Mouse (Mus musculus) CH12.LX (cell line): ENCODE results near the gene Pip5k1a. TPM values are rescaled to one million over a fixed set of nuclear protein-coding genes. Genes with fewer than 3 reads are reported as not detected.

Source experiments
- DNase-seq: peaks from one replicate; pipeline ENCODE4 v3.0.0-alpha.2; 2013; ENCODE audit errors: extremely low read depth
- H3K27ac ChIP-seq: 2 replicates; pipeline ENCODE4 v1.5.1; 2012; ENCODE audit warnings: low read depth, mild to moderate bottlenecking, control low read depth, moderate library complexity; ENCODE audit not compliant: insufficient read depth
- H3K27me3 ChIP-seq: replicated peaks from 2 replicates; pipeline ENCODE3; 2012; ENCODE audit warnings: inconsistent platforms
- H3K36me3 ChIP-seq, 2 experiments: replicated peaks in 1 of 2; 2 replicates each; pipeline versions ENCODE3 to v1.6.1; 2012; ENCODE audit warnings: inconsistent platforms in 1 of 2, low read length in 1 of 2, mild to moderate bottlenecking in 1 of 2, mixed read lengths in 1 of 2, moderate library complexity in 1 of 2; ENCODE audit not compliant: control insufficient read depth in 1 of 2, insufficient read depth in 1 of 2
- H3K4me1 ChIP-seq, 2 experiments: 2 replicates each; pipeline ENCODE4 v1.6.1; 2012; ENCODE audit warnings: inconsistent platforms in 1 of 2, moderate library complexity in 1 of 2; ENCODE audit not compliant: insufficient read depth in 2 of 2, control insufficient read depth in 1 of 2
- H3K4me2 ChIP-seq: 2 replicates; pipeline ENCODE4 v1.6.1; 2012; ENCODE audit warnings: low read depth, mild to moderate bottlenecking, control low read depth; ENCODE audit not compliant: poor library complexity, insufficient read depth, severe bottlenecking
- H3K4me3 ChIP-seq, 3 experiments: fragments of 150-350 bp in 1 of 3; sonication (generic) in 1 of 3; replicated peaks in 1 of 3; 2 replicates each; pipeline versions ENCODE3 to v1.5.1; 2011 to 2012; ENCODE audit warnings: low read depth in 2 of 3, low read length in 2 of 3, mild to moderate bottlenecking in 2 of 3, moderate library complexity in 2 of 3, control low read depth in 1 of 3, improper control_type of control experiment in 1 of 3, inconsistent platforms in 1 of 3, mixed read lengths in 1 of 3; ENCODE audit not compliant: poor library complexity in 1 of 3
- H3K79me2 ChIP-seq: replicated peaks from 2 replicates; pipeline ENCODE4 v1.6.1; 2012; ENCODE audit warnings: mild to moderate bottlenecking, moderate library complexity; ENCODE audit not compliant: control insufficient read depth, poor library complexity, insufficient read depth, severe bottlenecking; ENCODE audit errors: extremely low read depth
- H3K9ac ChIP-seq: 2 replicates; pipeline ENCODE4 v1.6.1; 2012; ENCODE audit warnings: low read depth, mild to moderate bottlenecking, control low read depth, moderate library complexity; ENCODE audit not compliant: insufficient read depth
- H3K9me3 ChIP-seq: replicated peaks from 2 replicates; pipeline ENCODE3; 2012; ENCODE audit warnings: low read length, inconsistent platforms, mixed read lengths
- BHLHE40 ChIP-seq: IDR thresholded peaks from 2 replicates; pipeline ENCODE4 v1.6.1; 2011; ENCODE audit warnings: mild to moderate bottlenecking, low read depth, low read length, improper control_type of control experiment
- CHD2 ChIP-seq: IDR thresholded peaks from 2 replicates; pipeline ENCODE4 v1.6.1; 2011; ENCODE audit warnings: low read length, improper control_type of control experiment
- ELF1 ChIP-seq: IDR thresholded peaks from 2 replicates; pipeline ENCODE4 v1.6.1; 2014; ENCODE audit warnings: low read depth, mild to moderate bottlenecking, inconsistent platforms, low read length, improper control_type of control experiment
- EP300 ChIP-seq: IDR thresholded peaks from 2 replicates; pipeline ENCODE4 v1.6.1; 2011; ENCODE audit warnings: low read length, improper control_type of control experiment
- ETS1 ChIP-seq: conservative IDR thresholded peaks from 2 replicates; pipeline ENCODE4 v1.6.1; 2012; ENCODE audit warnings: low read depth, mild to moderate bottlenecking, inconsistent platforms, low read length, improper control_type of control experiment, moderate library complexity
- HCFC1 ChIP-seq: IDR thresholded peaks from 2 replicates; pipeline ENCODE4 v1.6.1; 2012; ENCODE audit warnings: low read depth, mild to moderate bottlenecking, inconsistent platforms, low read length, improper control_type of control experiment
- KAT2A ChIP-seq: IDR thresholded peaks from 2 replicates; pipeline ENCODE4 v1.6.1; 2012; ENCODE audit warnings: low read length, improper control_type of control experiment, inconsistent platforms; ENCODE audit not compliant: insufficient replicate concordance
- MAZ ChIP-seq: IDR thresholded peaks from 2 replicates; pipeline ENCODE4 v1.6.1; 2012; ENCODE audit warnings: low read depth, mild to moderate bottlenecking, inconsistent platforms, low read length, improper control_type of control experiment, moderate library complexity
- MEF2A ChIP-seq: IDR thresholded peaks from 2 replicates; pipeline ENCODE4 v1.6.1; 2014; ENCODE audit warnings: low read depth, mild to moderate bottlenecking, inconsistent platforms, low read length, improper control_type of control experiment, borderline replicate concordance
- MYC ChIP-seq: IDR thresholded peaks from 2 replicates; pipeline ENCODE4 v1.6.1; 2011; ENCODE audit warnings: low read depth, mild to moderate bottlenecking, improper control_type of control experiment, low read length
- NELFE ChIP-seq: IDR thresholded peaks from 2 replicates; pipeline ENCODE4 v1.6.1; 2011; ENCODE audit warnings: low read depth, low read length, improper control_type of control experiment
- NRF1 ChIP-seq: IDR thresholded peaks from 2 replicates; pipeline ENCODE4 v1.6.1; 2014; ENCODE audit warnings: low read depth, mild to moderate bottlenecking, inconsistent platforms, low read length, improper control_type of control experiment, moderate library complexity
- PAX5 ChIP-seq: IDR thresholded peaks from 2 replicates; pipeline ENCODE4 v1.6.1; 2012; ENCODE audit warnings: low read length, inconsistent platforms, mixed read lengths
- POLR2A ChIP-seq: IDR thresholded peaks from 2 replicates; pipeline ENCODE4 v1.6.1; 2011; ENCODE audit warnings: low read depth, mild to moderate bottlenecking, improper control_type of control experiment, low read length
- RAD21 ChIP-seq: IDR thresholded peaks from 2 replicates; pipeline ENCODE4 v1.6.1; 2011; ENCODE audit warnings: low read depth, mild to moderate bottlenecking, low read length, improper control_type of control experiment, moderate library complexity
- RCOR1 ChIP-seq: conservative IDR thresholded peaks from 2 replicates; pipeline ENCODE4 v1.6.1; 2012; ENCODE audit warnings: low read depth, mild to moderate bottlenecking, inconsistent platforms, low read length, improper control_type of control experiment
- SIN3A ChIP-seq: IDR thresholded peaks from 2 replicates; pipeline ENCODE4 v1.6.1; 2012; ENCODE audit warnings: low read length, improper control_type of control experiment, inconsistent platforms
- TBP ChIP-seq: conservative IDR thresholded peaks from 2 replicates; pipeline ENCODE4 v1.6.1; 2011; ENCODE audit warnings: low read depth, low read length, improper control_type of control experiment
- TCF12 ChIP-seq: IDR thresholded peaks from 2 replicates; pipeline ENCODE4 v1.6.1; 2014; ENCODE audit warnings: low read depth, mild to moderate bottlenecking, inconsistent platforms, low read length, improper control_type of control experiment
- USF1 ChIP-seq: IDR thresholded peaks from 2 replicates; pipeline ENCODE4 v1.6.1; 2014; ENCODE audit warnings: low read depth, mild to moderate bottlenecking, inconsistent platforms, low read length, improper control_type of control experiment
- ZMIZ1 ChIP-seq: IDR thresholded peaks from 2 replicates; pipeline ENCODE4 v1.6.1; 2012; ENCODE audit warnings: low read depth, mild to moderate bottlenecking, inconsistent platforms, low read length, improper control_type of control experiment
- dilution Hi-C: fragments of 300-500 bp; cut with MboI; formaldehyde crosslinking; loops from 2 replicates; pipeline ENCODE4 v1.14.3; 2020; ENCODE audit warnings: low sequenced_read_pairs; ENCODE audit not compliant: extremely low pct_unique_long_range_greater_than_20kb, extremely low pct_ligation_motif_present
- in situ Hi-C: fragments of 300-500 bp; cut with MboI; formaldehyde crosslinking; loops from 3 replicates; pipeline ENCODE4 v1.14.3; 2019; ENCODE audit warnings: low sequenced_read_pairs, low pct_ligation_motif_present, low pct_unique_long_range_greater_than_20kb, mixed read lengths
- polyA plus RNA-seq: library from polyadenylated mRNA; unstranded; fragments of >175 nt; gene quantifications from 2 replicates; pipeline ENCODE4 v1.2.1, GENCODE M21; 2012; ENCODE audit warnings: low read depth; ENCODE audit not compliant: insufficient read length
- total RNA-seq, 2 experiments: library from RNA; depleted of rRNA; stranded (reverse); fragments of 300-350 nt in 1 of 2; fragments of >200 nt in 1 of 2; gene quantifications; 2 replicates each; pipeline ENCODE4 v1.2.3; 2012 to 2014

Gene Pip5k1a
- total and polyA plus RNA-seq, 3 experiments: 21.5 to 35.8 (median 34.1) TPM

- no peak for TF ChIP-seq EP300
- no peak for TF ChIP-seq SIN3A
- no peak for TF ChIP-seq POLR2A
- TF ChIP-seq USF1: no peak
- TF ChIP-seq RAD21: no peak
- TF ChIP-seq TCF12: no peak
- TF ChIP-seq ETS1: no peak
- TF ChIP-seq TBP: no peak
- no peak for TF ChIP-seq NRF1
- no peak for TF ChIP-seq KAT2A
- no peak for TF ChIP-seq HCFC1
- TF ChIP-seq NELFE: no peak
- no peak for TF ChIP-seq ZMIZ1
- no peak for TF ChIP-seq BHLHE40
- TF ChIP-seq MAZ: no peak
- TF ChIP-seq MEF2A: no peak
- TF ChIP-seq PAX5: no peak
- TF ChIP-seq CHD2: no peak
- TF ChIP-seq RCOR1: no peak
- Histone ChIP-seq H3K4me1 (peaks cover 0 to 10% of the 10 kb centered on the region in 2 experiments; a peak in 2 of 4 replicates), H3K79me2 (no peaks in the 10 kb centered on the region), H3K27me3 (no peaks in the 10 kb centered on the region), H3K9ac (no peak overlapping the region), H3K4me2 (no peak overlapping the region), H3K4me3 (no peak overlapping the region), H3K27ac (no peak overlapping the region), H3K36me3 (peaks cover 26 to 46% of the 10 kb centered on the region in 2 experiments), H3K9me3 (no peaks in the 10 kb centered on the region)
- in situ Hi-C loops: no loop called here
- DNase-seq: no peak
- dilution Hi-C loops: no loop called here
Measured at GRCm38 (mm10) chr3:95056275-95056674, 50.5 kb downstream of the Pip5k1a start.

- Histone ChIP-seq H3K4me2 (no peak overlapping the region), H3K27ac (no peak overlapping the region), H3K9me3 (no peaks in the 10 kb centered on the region), H3K9ac (no peak overlapping the region), H3K27me3 (no peaks in the 10 kb centered on the region), H3K36me3 (peaks cover 14 to 31% of the 10 kb centered on the region in 2 experiments), H3K4me3 (no peak overlapping the region), H3K4me1 (peaks cover 0 to 10% of the 10 kb centered on the region in 2 experiments; a peak in 2 of 4 replicates), H3K79me2 (no peaks in the 10 kb centered on the region)
- in situ Hi-C loops: no loop called here
- no peak for DNase-seq
- no peak for TF ChIP-seq MYC
- no peak for TF ChIP-seq ELF1
- TF ChIP-seq, all 38 proteins: peak for 0
- dilution Hi-C loops: no loop called here
Measured at GRCm38 (mm10) chr3:95054481-95055260, 52.1 kb downstream of the Pip5k1a start.
